In genomic region chr2:103871522-103872276, GRCm38 (mm10) we compare ENCODE assay signal across 8 mouse cellular contexts.
DNase-seq lines count a peak whose midpoint lies in the region; ATAC-seq and TF ChIP-seq lines count a peak whose summit lies in the region.

No protein-coding gene starts in this region.

- H3K27ac ChIP-seq in embryonic fibroblast, embryonic 13.5 days (ENCODE audit: insufficient read depth, low read length), result no peak overlapping the region
- no peak overlapping the region for H3K27ac ChIP-seq in heart, embryonic 12.5 days (ENCODE audit: poor library complexity, severe bottlenecking)
- peak overlapping the region; percentile 79 for H3K27ac ChIP-seq in liver, embryonic 12.5 days

- TF ChIP-seq POLR2A in embryonic fibroblast, embryonic 13.5 days (IDR thresholded peaks at IDR 0.05; ENCODE audit: low read depth, low read length), result no peak

- H3K27me3 ChIP-seq in heart, embryonic 12.5 days (replicated peaks), result peaks cover 23% of the 10 kb centered on the region
- H3K27me3 ChIP-seq in liver, embryonic 12.5 days (replicated peaks), result no peaks in the 10 kb centered on the region

- no peak overlapping the region for H3K9ac ChIP-seq in heart, embryonic 12.5 days
- 0 out of 2 replicates have a peak overlapping the region, but pooled peaks have one; percentile 13 for H3K9ac ChIP-seq in liver, embryonic 12.5 days

- TF ChIP-seq CTCF in embryonic fibroblast, embryonic 13.5 days (IDR thresholded peaks at IDR 0.05; ENCODE audit: borderline replicate concordance, insufficient read depth, low read length), result peak; percentile 77; the same call in 1 of the 2 replicates

- ATAC-seq in heart, embryonic 12.5 days (ENCODE audit: insufficient number of reproducible peaks, low FRiP score), result 0 out of 2 replicates have a peak, but pooled peaks have one; percentile 33
- peak; percentile 79 for ATAC-seq in liver, embryonic 12.5 days

- H3K4me1 ChIP-seq in embryonic fibroblast, embryonic 13.5 days (ENCODE audit: control insufficient read depth, insufficient read depth, low read length), result no peaks in the 10 kb centered on the region
- H3K4me1 ChIP-seq in heart, embryonic 12.5 days (replicated peaks), result no peaks in the 10 kb centered on the region
- peaks cover 63% of the 10 kb centered on the region for H3K4me1 ChIP-seq in liver, embryonic 12.5 days

- H3K4me2 ChIP-seq in heart, embryonic 12.5 days, result no peak overlapping the region
- peak overlapping the region; percentile 22; the same call in 1 of the 2 replicates for H3K4me2 ChIP-seq in liver, embryonic 12.5 days

- H3K36me3 ChIP-seq in heart, embryonic 12.5 days, result no peaks in the 10 kb centered on the region
- no peaks in the 10 kb centered on the region for H3K36me3 ChIP-seq in liver, embryonic 12.5 days

- WGBS in heart, embryonic 12.5 days, result 32% methylated on average over 12 of the region's 12 CpGs
- WGBS in liver, embryonic 12.5 days (ENCODE audit: insufficient replicate concordance), result 29% methylated on average over 12 of the region's 12 CpGs

- no peaks in the 10 kb centered on the region for H3K9me3 ChIP-seq in heart, embryonic 12.5 days (replicated peaks)
- H3K9me3 ChIP-seq in liver, embryonic 12.5 days (replicated peaks), result no peaks in the 10 kb centered on the region

- H3K4me3 ChIP-seq in embryonic fibroblast, embryonic 13.5 days (ENCODE audit: insufficient read depth, low read length), result no peak overlapping the region
- no peak overlapping the region for H3K4me3 ChIP-seq in heart, embryonic 12.5 days
- H3K4me3 ChIP-seq in liver, embryonic 12.5 days, result no peak overlapping the region

- peak; percentile 75 to 78 for DNase-seq in B cell, adult 2 months
- peak; percentile 88 for DNase-seq in brain, adult 2 months (ENCODE audit: low read depth, low spot score)
- DNase-seq in kidney, postnatal 10 days, result peak; percentile 87
- DNase-seq in natural killer cell, adult 2 months (ENCODE audit: low spot score in 2 of 2), result peak; percentile 7 to 60
- DNase-seq in spleen, postnatal 4 days (ENCODE audit: low spot score in 2 of 2), result peak; percentile 78 to 86

Comparison
In these comparisons a context has a peak if more than half of its experiments do, and no peak if none do; other contexts are left out.
1. DNase-seq: peak in every context shown above with its lines; median percentile 88 in brain, adult 2 months; 87 in kidney, postnatal 10 days; 82 in spleen, postnatal 4 days; 76 in B cell, adult 2 months; 34 in natural killer cell, adult 2 months.